Mouse (Mus musculus): Measurements from ENCODE around the gene Gna13. TPM values are rescaled to one million over a fixed set of nuclear protein-coding genes. Genes with fewer than 3 reads are reported as not detected.

The Gna13 gene
- total and polyA plus RNA-seq, 3 experiments = 32.2 to 57.6 (median 39.3) TPM

DNA sequence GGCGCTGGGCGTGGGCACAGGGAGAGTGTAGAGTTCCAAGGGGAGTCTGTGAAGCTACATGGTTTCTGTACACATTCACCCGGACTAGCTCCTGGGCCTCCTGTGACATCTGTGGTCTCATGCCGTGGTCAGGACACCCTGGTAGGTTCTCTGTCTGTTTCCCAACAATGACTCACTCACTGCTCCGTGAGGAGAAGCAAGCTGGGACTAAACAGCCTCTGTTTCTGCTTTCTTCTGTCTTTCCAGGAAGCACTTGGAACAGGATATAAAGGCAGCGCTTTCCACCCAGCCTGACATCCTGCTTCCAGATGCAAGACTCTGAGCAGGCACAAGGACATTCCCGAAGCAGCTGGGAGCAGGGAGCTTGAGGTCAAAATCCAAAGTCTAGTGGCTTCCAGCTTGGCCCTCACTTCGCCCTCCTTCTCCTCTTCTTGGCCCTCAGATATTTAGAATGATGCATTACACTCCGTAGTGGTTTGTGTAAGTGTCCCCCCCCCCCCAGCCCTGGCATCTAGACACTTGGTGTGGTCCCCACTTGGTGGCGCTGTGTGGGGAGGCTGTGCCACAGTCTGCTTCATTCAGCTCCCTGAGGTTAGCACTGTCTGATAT, 18.5 kb upstream of the Gna13 start:
- Histone ChIP-seq H3K4me3 (replicated peaks in 1 of 3; ENCODE audit: low read depth in 2 of 3, low read length in 2 of 3, poor library complexity in 1 of 3) (no peak overlapping the region), H3K36me3 (replicated peaks in 1 of 2; ENCODE audit: control insufficient read depth in 1 of 2, insufficient read depth in 1 of 2, low read length in 1 of 2) (no peaks in the 10 kb centered on the region), H3K79me2 (replicated peaks; ENCODE audit: control insufficient read depth, extremely low read depth, insufficient read depth, poor library complexity, severe bottlenecking) (no peaks in the 10 kb centered on the region), H3K27ac (ENCODE audit: insufficient read depth, low read depth) (no peak overlapping the region), H3K4me1 (ENCODE audit: control insufficient read depth in 1 of 2, insufficient read depth in 2 of 2) (peaks cover 4 to 22% of the 10 kb centered on the region in 2 experiments), H3K9me3 (replicated peaks; ENCODE audit: low read length) (peaks cover 2% of the 10 kb centered on the region), H3K27me3 (replicated peaks) (peaks cover 3% of the 10 kb centered on the region), H3K4me2 (ENCODE audit: insufficient read depth, low read depth, poor library complexity, severe bottlenecking) (no peak overlapping the region), H3K9ac (ENCODE audit: insufficient read depth, low read depth) (no peak overlapping the region)
- dilution Hi-C loops (cut with MboI; ENCODE audit: extremely low pct_ligation_motif_present, extremely low pct_unique_long_range_greater_than_20kb, low sequenced_read_pairs) = no loop called here
- in situ Hi-C loops (cut with MboI; ENCODE audit: low pct_ligation_motif_present, low pct_unique_long_range_greater_than_20kb, low sequenced_read_pairs) = no loop called here
- no peak for TF ChIP-seq EP300 (IDR thresholded peaks at IDR 0.05; ENCODE audit: low read length)
- TF ChIP-seq MAZ (IDR thresholded peaks at IDR 0.05; ENCODE audit: low read depth, low read length) = 0 out of 2 replicates have a peak, but pooled peaks have one; percentile 64
- no peak for TF ChIP-seq TBP (conservative IDR thresholded peaks at IDR 0.05; ENCODE audit: low read depth, low read length)
- no peak for TF ChIP-seq ZKSCAN1 (IDR thresholded peaks at IDR 0.05; ENCODE audit: borderline replicate concordance, low read depth, low read length)
- no peak for TF ChIP-seq UBTF (IDR thresholded peaks at IDR 0.05; ENCODE audit: low read depth, low read length)
- no peak for TF ChIP-seq E2F4 (IDR thresholded peaks at IDR 0.05; ENCODE audit: insufficient replicate concordance, low read depth, low read length)
- no peak for TF ChIP-seq TCF12 (IDR thresholded peaks at IDR 0.05; ENCODE audit: low read depth, low read length)
- TF ChIP-seq CHD1 (IDR thresholded peaks at IDR 0.05; ENCODE audit: low read depth, low read length) = no peak
- TF ChIP-seq ZC3H11A (IDR thresholded peaks at IDR 0.05; ENCODE audit: low read depth, low read length) = no peak
- TF ChIP-seq ELF1 (IDR thresholded peaks at IDR 0.05; ENCODE audit: low read depth, low read length) = no peak
- TF ChIP-seq MEF2A (IDR thresholded peaks at IDR 0.05; ENCODE audit: borderline replicate concordance, low read depth, low read length) = no peak
- no peak for TF ChIP-seq RCOR1 (conservative IDR thresholded peaks at IDR 0.05; ENCODE audit: low read depth, low read length)
- no peak for TF ChIP-seq POLR2A (IDR thresholded peaks at IDR 0.05; ENCODE audit: low read depth, low read length)
- TF ChIP-seq JUND (conservative IDR thresholded peaks at IDR 0.05; ENCODE audit: low read depth, low read length) = no peak
- no peak for TF ChIP-seq USF1 (IDR thresholded peaks at IDR 0.05; ENCODE audit: low read depth, low read length)
- TF ChIP-seq JUN (IDR thresholded peaks at IDR 0.05; ENCODE audit: insufficient read depth, low read depth, low read length) = no peak
- TF ChIP-seq RAD21 (IDR thresholded peaks at IDR 0.05; ENCODE audit: low read depth, low read length) = peak; percentile 28
- no peak for TF ChIP-seq POLR2AphosphoS2 (IDR thresholded peaks at IDR 0.05; ENCODE audit: low read depth, low read length)
- no peak for TF ChIP-seq USF2 (conservative IDR thresholded peaks at IDR 0.05; ENCODE audit: low read depth, low read length)
- TF ChIP-seq SMC3 (IDR thresholded peaks at IDR 0.05; ENCODE audit: low read depth, low read length) = peak; percentile 66
- TF ChIP-seq PAX5 (IDR thresholded peaks at IDR 0.05; ENCODE audit: low read length) = no peak
- peak in 1 of 2 experiments; percentile 56; a peak in 2 of 4 replicates for TF ChIP-seq CTCF (conservative IDR thresholded peaks at IDR 0.05 in 1 of 2, IDR thresholded peaks at IDR 0.05 in 1 of 2; ENCODE audit: low read depth in 2 of 2, low read length in 2 of 2)
- DNase-seq (ENCODE audit: extremely low read depth) = no peak

Data from CH12.LX (cell line).